Mouse (Mus musculus) cerebellum, adult 9-11 months (tissue): Measurements from ENCODE around the gene Atp1a2.

Experiments
- DNase-seq: peaks from one replicate; pipeline ENCODE4 v3.0.0; 2022

Gene Atp1a2

DNA sequence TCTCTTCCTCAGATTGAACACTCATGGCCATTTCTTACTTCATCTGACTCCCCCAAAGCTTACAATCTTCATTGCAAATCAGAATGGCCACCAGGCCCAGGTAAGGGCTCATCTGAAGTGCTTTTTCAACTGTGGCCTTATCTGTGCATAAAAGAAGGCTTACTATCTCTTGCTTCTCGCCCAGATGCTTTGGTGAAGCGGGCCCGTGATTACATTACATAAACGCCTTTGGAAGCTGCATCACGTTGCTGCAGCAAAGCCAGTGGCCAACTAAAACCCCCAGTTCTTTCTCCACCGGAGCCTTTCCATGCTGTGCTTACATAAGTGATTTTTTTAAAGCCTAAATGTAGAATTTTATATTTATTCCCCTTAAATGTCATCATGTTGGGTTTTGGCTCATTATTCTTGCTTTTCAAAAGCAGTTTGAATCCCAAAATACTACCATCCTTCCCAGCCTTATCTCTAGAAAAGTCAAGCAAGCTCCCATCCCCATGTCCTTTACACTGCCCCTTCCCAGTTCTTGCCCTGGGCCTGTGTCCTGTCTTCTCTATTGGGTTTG is 26.0 kb upstream of the Atp1a2 start:
- DNase-seq = peak; percentile 42

- peak; percentile 30 for DNase-seq
These were observed 25.4 kb upstream of the Atp1a2 start for GRCm38 (mm10) chr1:172323298-172323697.

DNA sequence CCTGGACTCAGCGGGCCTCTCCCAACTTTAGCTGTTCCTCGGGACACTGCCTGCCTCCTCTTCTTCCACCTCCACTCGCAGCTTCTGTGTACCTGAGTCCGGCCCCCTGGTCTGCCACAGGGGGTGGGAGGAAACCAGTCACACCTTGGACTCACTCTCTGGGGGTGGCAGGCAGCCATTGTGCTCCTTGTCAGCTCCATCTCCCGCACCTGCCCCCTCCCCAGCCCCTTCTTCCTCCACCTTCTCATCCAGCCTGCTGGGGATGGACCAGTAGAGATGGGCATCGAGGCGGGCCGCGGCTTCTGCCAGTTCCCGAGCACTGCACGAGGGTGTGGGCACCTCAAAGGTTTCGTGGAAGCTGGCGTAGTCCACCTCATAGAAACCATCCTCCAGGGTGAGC is 24.9 kb upstream of the Atp1a2 start:
- DNase-seq = peak; percentile 68

GRCm38 (mm10) chr1:172319921-172320411 is 22.1 kb upstream of the Atp1a2 start:
- peak; percentile 65 for DNase-seq

DNA sequence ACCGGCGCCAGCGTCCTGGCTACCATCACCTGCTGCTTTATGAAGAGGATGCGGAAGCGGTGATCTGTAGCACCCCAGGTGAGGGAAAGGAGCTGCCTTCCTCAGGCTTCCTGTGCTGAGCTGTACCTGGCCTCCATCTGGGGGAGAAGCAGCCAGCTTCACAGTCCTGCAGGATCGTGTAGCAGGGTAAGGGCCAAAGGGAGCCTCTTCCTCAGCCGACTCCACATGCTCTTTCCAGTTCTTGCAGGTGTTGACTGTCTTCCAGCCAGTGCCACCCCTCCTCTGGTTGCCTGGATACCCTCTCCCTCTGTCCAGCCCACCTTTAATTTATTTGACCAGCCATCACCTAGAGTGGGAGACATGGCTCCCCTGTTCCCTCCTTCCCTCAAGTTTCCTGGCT is 21.5 kb upstream of the Atp1a2 start:
- DNase-seq = peak; percentile 71

- peak; percentile 70 for DNase-seq
These were observed 20.7 kb upstream of the Atp1a2 start for GRCm38 (mm10) chr1:172318424-172319035.

GRCm38 (mm10) chr1:172317946-172318345 is 20.1 kb upstream of the Atp1a2 start:
- DNase-seq = peak; percentile 80

- DNase-seq = peak; percentile 61
These were observed 19.6 kb upstream of the Atp1a2 start for GRCm38 (mm10) chr1:172317431-172317830.

- DNase-seq = no peak
These were observed 17.0 kb upstream of the Atp1a2 start for GRCm38 (mm10) chr1:172314911-172315310.

DNA sequence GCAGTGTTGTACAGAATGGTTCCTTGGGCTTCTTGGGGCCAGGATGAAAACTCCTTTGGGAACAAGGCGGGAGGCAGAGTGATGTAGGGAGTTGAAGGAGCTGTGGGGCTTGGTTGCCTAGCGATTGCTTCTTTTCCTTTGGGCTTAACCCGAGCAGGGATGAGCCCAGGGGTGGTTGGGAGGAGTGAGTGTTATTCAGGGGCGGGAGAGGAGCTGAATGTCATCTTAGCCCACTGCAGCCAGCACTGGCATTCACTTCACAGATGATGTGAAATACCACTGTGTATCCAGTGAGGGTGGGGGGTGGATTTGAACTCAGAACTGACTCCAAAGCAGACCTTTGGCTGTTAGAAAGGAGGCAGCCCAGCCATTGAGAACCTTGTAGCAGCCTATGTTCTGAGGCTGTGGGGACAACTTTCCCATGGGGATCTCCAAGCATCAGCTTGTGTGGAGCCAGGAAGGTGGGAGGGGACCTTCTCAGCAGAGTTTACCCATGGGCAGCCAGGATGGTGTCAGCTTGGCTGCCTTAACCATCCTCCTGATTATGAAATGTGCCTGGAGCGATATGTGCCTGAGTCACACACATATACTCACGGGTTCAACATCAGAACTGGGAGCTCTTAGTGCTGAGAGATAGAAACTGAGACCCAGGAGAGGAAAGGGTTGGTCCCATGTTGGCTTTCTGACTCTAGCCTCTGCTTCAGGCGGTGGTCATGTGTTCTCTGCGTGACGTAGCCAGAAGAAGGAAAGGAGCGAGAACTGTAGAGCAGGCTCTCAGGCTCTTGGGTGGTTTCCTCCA is 15.9 kb upstream of the Atp1a2 start:
- peak; percentile 64 for DNase-seq

- DNase-seq = no peak
These were observed 15.1 kb upstream of the Atp1a2 start for GRCm38 (mm10) chr1:172312768-172313561.

DNA sequence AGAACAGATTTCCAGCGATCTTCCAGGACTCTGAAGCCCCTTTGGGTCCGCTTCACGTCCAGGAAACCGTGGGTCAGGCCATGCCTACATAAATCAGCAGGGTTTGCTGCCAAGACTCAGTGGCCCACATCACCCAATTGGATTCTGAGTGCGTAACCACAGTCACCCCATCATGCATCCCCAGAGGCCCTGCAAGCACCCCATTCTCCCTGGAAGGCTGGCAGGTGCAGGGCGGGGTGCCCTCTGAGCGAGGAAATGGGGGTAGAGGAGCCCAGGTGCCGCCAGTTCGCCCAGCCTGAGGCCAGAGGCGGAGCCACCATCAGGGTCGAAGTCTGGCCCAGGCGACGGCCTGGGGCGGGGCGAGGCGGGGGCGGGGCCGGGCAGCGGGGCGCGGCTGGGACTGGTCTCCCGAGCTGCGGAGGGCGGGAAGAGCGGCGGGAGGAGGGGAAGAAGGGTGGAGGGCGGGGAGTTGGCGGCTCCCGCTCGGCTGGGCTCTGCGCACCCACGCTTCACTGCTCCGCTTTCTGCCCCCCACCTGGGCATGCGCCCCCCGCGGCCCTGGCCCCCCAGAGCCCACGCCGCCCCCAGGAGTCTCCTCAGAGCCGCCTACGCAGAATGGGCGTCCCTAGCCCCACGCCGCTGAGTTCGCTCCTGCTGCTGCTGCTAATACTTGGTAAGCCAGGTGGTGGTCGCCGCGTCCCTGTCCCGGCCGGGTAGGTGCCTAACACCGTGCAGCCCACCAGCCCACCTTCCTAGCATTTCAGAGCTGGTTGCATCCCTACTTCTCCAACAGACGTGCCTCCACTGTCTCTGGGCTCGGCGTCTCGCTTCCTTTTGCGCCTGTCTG is 14.3 kb upstream of the Atp1a2 start:
- DNase-seq = peak; percentile 95

GRCm38 (mm10) chr1:172311248-172311906 is 13.5 kb upstream of the Atp1a2 start:
- DNase-seq = peak; percentile 92

DNA sequence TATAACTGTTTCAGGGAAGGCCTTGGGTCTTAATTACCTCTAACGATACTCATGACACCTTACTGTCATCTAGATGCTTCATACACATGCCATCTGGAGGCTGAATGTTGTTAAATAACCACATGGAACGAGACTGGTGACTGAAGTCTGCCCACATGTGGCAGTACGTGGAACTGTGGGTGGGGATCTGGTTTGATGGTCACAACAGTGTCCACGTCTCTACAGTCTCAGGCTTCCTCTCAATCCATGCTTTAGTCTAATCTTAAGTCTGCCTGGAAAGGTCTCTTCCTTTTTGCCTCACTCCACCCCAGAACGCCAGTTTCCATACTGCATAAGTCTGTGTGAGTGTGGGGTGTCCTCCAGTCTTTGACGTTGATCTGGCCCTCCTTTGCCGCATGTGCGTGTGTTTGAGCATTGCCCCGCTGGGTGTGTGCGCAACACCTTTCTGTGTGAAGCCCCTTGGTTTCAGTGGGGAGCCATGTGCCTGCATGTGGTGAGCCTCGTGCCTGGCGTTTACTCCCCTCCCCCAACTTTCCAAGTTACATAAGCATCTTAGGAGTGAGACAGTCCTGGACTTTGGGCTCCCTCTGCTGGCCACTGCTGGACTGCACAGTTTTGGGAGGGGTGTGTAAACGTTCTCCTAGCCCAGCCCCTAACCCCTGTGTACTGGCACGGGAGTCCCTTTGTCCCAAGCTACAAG is 12.0 kb upstream of the Atp1a2 start:
- peak; percentile 93 for DNase-seq

DNA sequence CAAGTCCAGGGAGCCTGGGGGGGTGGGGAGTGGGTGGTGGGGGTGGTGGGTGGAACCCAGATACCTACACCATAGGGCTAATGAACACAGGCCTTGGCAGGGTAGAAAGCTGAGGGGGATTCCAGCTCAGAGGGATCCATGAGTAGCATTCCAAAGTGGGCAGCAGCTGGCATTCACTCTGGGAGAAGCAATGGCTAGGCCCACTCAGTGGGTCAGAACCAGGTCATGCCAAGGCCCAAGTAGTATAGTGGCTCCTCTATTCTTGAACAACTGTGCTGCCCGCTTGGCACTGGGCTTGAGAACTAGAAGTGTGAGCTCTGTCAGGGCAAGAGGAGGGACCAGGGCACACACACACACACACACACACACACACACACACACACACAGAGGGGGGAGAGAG is 10.5 kb upstream of the Atp1a2 start:
- DNase-seq = peak; percentile 65

DNA sequence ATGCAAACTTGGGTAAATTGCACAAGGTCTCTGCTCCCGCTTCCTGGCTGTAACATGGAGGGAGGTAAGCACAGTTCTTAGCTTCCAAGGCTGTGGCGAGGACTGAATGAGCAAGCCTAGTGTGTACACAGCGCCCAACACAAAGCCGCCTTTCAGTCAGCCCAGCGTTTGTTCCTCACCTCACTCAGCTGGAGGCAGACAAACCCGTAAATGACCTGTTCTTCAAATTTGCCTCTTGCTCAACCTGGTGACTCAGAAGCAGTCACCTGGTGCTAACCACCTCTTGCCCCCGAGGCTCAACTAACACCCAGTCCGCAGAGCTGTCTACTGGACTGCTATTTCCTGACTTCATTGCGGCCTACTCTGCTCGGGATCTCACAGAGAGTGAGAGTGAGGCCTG is 10.1 kb upstream of the Atp1a2 start:
- DNase-seq = peak; percentile 50

- peak; percentile 61 for DNase-seq
These were observed 9.0 kb upstream of the Atp1a2 start for GRCm38 (mm10) chr1:172306885-172307284.

- DNase-seq = no peak
These were observed 8.3 kb upstream of the Atp1a2 start for GRCm38 (mm10) chr1:172306196-172306595.

GRCm38 (mm10) chr1:172305635-172306034 is 7.8 kb upstream of the Atp1a2 start:
- no peak for DNase-seq

DNA sequence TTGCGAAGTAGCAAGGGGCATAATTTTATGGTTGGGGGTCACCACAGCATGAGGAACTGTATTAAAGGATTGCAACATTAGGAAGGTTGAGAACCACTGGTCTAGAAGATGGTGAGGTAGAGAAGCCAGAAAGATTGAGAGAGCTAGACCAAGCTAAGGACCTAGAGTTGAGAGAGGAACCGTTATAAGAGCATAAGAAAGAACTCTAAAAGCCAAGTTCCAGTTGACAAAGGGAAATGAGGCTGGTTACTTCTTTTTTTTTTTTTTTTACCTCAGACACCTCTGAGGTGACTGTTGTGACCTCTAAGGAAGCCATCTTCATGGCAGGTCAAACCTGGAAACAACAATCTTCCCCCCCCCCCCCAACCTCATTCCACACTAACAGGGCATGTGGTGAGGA is 7.3 kb upstream of the Atp1a2 start:
- no peak for DNase-seq

GRCm38 (mm10) chr1:172304443-172304842 is 6.6 kb upstream of the Atp1a2 start:
- no peak for DNase-seq
